Mouse (Mus musculus) lung, embryonic 15.5 days (tissue): Measurements from ENCODE around the gene Mettl4. TPM values are rescaled to one million over a fixed set of nuclear protein-coding genes. Genes with fewer than 3 reads are reported as not detected.
"Not testable (repeated sequence)": the region's sequence is repeated elsewhere in the genome, so short reads cannot be mapped to it uniquely, and the experiment has no call there.

Experiments
- ATAC-seq: fragments of 200-750 bp; cut with Nextera tagmentation; 2 replicates; pipeline ENCODE4 v1.8.0; 2017; ENCODE audit warnings: moderate number of reproducible peaks, borderline replicate concordance; ENCODE audit not compliant: low FRiP score, low TSS enrichment; ENCODE audit errors: extremely low read depth
- H3K27ac ChIP-seq: fragments of 300-500 bp; sonication (generic); 2 replicates; pipeline ENCODE4 v1.5.1; 2015; ENCODE audit warnings: moderate library complexity, mild to moderate bottlenecking, inconsistent platforms
- H3K27me3 ChIP-seq: fragments of 300-500 bp; sonication (generic); 2 replicates; pipeline ENCODE4 v1.6.1; 2015; ENCODE audit warnings: inconsistent platforms
- H3K36me3 ChIP-seq: fragments of 300-500 bp; sonication (generic); 2 replicates; pipeline ENCODE4 v1.6.1; 2015; ENCODE audit warnings: inconsistent platforms
- H3K4me1 ChIP-seq: fragments of 300-500 bp; sonication (generic); 2 replicates; pipeline ENCODE4 v1.6.1; 2015; ENCODE audit warnings: inconsistent platforms
- H3K4me2 ChIP-seq: fragments of 300-500 bp; sonication (generic); 2 replicates; pipeline ENCODE4 v1.6.1; 2015; ENCODE audit warnings: inconsistent platforms, mild to moderate bottlenecking, moderate library complexity
- H3K4me3 ChIP-seq: fragments of 300-500 bp; sonication (generic); 2 replicates; pipeline ENCODE4 v1.5.1; 2015; ENCODE audit warnings: mild to moderate bottlenecking, inconsistent platforms
- H3K9ac ChIP-seq: fragments of 300-500 bp; sonication (generic); 2 replicates; pipeline ENCODE4 v1.6.1; 2015; ENCODE audit warnings: inconsistent platforms
- H3K9me3 ChIP-seq: fragments of 300-500 bp; sonication (generic); 2 replicates; pipeline ENCODE4 v1.6.1; 2016; ENCODE audit warnings: inconsistent platforms
- WGBS: fragments of 180-500 bp; shearing (Covaris S2); methylation state at CpG from one replicate; pipeline ENCODE4 v1.1.7; 2015; 5-methylcytosine and 5-hydroxymethylcytosine counted together
- polyA plus RNA-seq: library from polyadenylated mRNA; unstranded; fragments of >200 nt; fragmentation: Nextera tagmentation; extraction: Ambion mirVana; gene quantifications from 2 replicates; pipeline ENCODE4 v1.2.1, GENCODE M21; 2015

The Mettl4 gene
- 19.6 and 21.6 TPM in 2 replicates for polyA plus RNA-seq

GRCm38 (mm10) chr17:94749466-94750135, at the start of gene Mettl4:
Gene Mettl4 (minus strand): TSS chr17:94750019.
- H3K4me1 ChIP-seq: peaks cover 10% of the 10 kb centered on the region
- peak within 1 kb of the TSS; percentile 57 for H3K9ac ChIP-seq
- peak; percentile 97 for ATAC-seq
- peak within 1 kb of the TSS; percentile 89 for H3K27ac ChIP-seq
- H3K9me3 ChIP-seq: no peaks in the 10 kb centered on the region
- H3K4me2 ChIP-seq: peak within 1 kb of the TSS; percentile 67
- peak within 1 kb of the TSS; percentile 63 for H3K4me3 ChIP-seq
- under 1% methylated on average over 56 of the region's 56 CpGs for WGBS
- H3K36me3 ChIP-seq: no peaks in the 10 kb centered on the region
- H3K27me3 ChIP-seq: no peaks in the 10 kb centered on the region

- H3K9ac ChIP-seq: no peak overlapping the region
- no peak overlapping the region for H3K4me2 ChIP-seq
- ATAC-seq: no peak
- 55% methylated on average over 2 of the region's 2 CpGs for WGBS
- H3K27me3 ChIP-seq: no peaks in the 10 kb centered on the region
- H3K27ac ChIP-seq: no peak overlapping the region
- H3K9me3 ChIP-seq: no peaks in the 10 kb centered on the region
- H3K4me1 ChIP-seq: no peaks in the 10 kb centered on the region
- H3K4me3 ChIP-seq: no peak overlapping the region
- peaks cover 19% of the 10 kb centered on the region for H3K36me3 ChIP-seq
These were observed 29.2 kb upstream of the Mettl4 start for GRCm38 (mm10) chr17:94778871-94779482.

GRCm38 (mm10) chr17:94768491-94768890, 18.7 kb upstream of the Mettl4 start:
- 75% methylated on average over 2 of the region's 2 CpGs for WGBS
- Histone ChIP-seq H3K4me3 (no peak overlapping the region), H3K4me2 (no peak overlapping the region), H3K4me1 (no peaks in the 10 kb centered on the region), H3K27ac (no peak overlapping the region), H3K9me3 (no peaks in the 10 kb centered on the region), H3K27me3 (no peaks in the 10 kb centered on the region), H3K9ac (no peak overlapping the region), H3K36me3 (peaks cover 49% of the 10 kb centered on the region)
- ATAC-seq: no peak

GRCm38 (mm10) chr17:94764711-94765110, 14.9 kb upstream of the Mettl4 start:
- no peak for ATAC-seq
- H3K36me3 ChIP-seq: peaks cover 40% of the 10 kb centered on the region

GRCm38 (mm10) chr17:94764011-94764410, 14.2 kb upstream of the Mettl4 start:
- H3K4me3 ChIP-seq: no peak overlapping the region
- no peak overlapping the region for H3K4me2 ChIP-seq
- no peak for ATAC-seq
- no peaks in the 10 kb centered on the region for H3K27me3 ChIP-seq
- H3K36me3 ChIP-seq: peaks cover 38% of the 10 kb centered on the region
- H3K9me3 ChIP-seq: no peaks in the 10 kb centered on the region
- no peak overlapping the region for H3K27ac ChIP-seq
- no peaks in the 10 kb centered on the region for H3K4me1 ChIP-seq
- no peak overlapping the region for H3K9ac ChIP-seq
- 55% methylated on average over 1 of the region's 1 CpGs for WGBS

More at GRCm38 (mm10) chr17:94764711-94765110, 14.9 kb upstream of the Mettl4 start:
- Histone ChIP-seq H3K27ac (no peak overlapping the region), H3K4me3 (no peak overlapping the region), H3K9ac (no peak overlapping the region), H3K27me3 (no peaks in the 10 kb centered on the region), H3K4me2 (no peak overlapping the region), H3K9me3 (no peaks in the 10 kb centered on the region), H3K4me1 (no peaks in the 10 kb centered on the region)
- WGBS: 86% methylated on average over 3 of the region's 3 CpGs

GRCm38 (mm10) chr17:94762405-94762804, 12.6 kb upstream of the Mettl4 start:
- Histone ChIP-seq H3K9me3 (no peaks in the 10 kb centered on the region), H3K4me2 (no peak overlapping the region), H3K4me1 (no peaks in the 10 kb centered on the region), H3K36me3 (peaks cover 34% of the 10 kb centered on the region), H3K27me3 (no peaks in the 10 kb centered on the region), H3K27ac (no peak overlapping the region), H3K9ac (no peak overlapping the region), H3K4me3 (no peak overlapping the region)
- WGBS: 91% methylated on average over 3 of the region's 3 CpGs
- no peak for ATAC-seq

- H3K9ac ChIP-seq: peak overlapping the region; percentile 57
- peaks cover 10% of the 10 kb centered on the region for H3K4me1 ChIP-seq
- no peaks in the 10 kb centered on the region for H3K27me3 ChIP-seq
- H3K36me3 ChIP-seq: no peaks in the 10 kb centered on the region
- no peaks in the 10 kb centered on the region for H3K9me3 ChIP-seq
- 1% methylated on average over 22 of the region's 22 CpGs for WGBS
- peak overlapping the region; percentile 63 for H3K4me3 ChIP-seq
- H3K4me2 ChIP-seq: peak overlapping the region; percentile 67
- 0 out of 2 replicates have a peak, but pooled peaks have one; percentile 37 for ATAC-seq
- peak overlapping the region; percentile 89; the same call in 1 of the 2 replicates for H3K27ac ChIP-seq
These were observed 414 bp upstream of the Mettl4 start for GRCm38 (mm10) chr17:94750136-94750729.

- Histone ChIP-seq H3K27me3 (no peaks in the 10 kb centered on the region), H3K9me3 (no peaks in the 10 kb centered on the region), H3K36me3 (peaks cover 9% of the 10 kb centered on the region; the same call in 1 of the 2 replicates), H3K4me3 (no peak overlapping the region), H3K27ac (no peak overlapping the region), H3K9ac (no peak overlapping the region), H3K4me2 (no peak overlapping the region), H3K4me1 (no peaks in the 10 kb centered on the region)
- no peak for ATAC-seq
- WGBS: 91% methylated on average over 4 of the region's 4 CpGs
These were observed 11.6 kb downstream of the Mettl4 start for GRCm38 (mm10) chr17:94738173-94738572.

- ATAC-seq: no peak
- H3K9me3 ChIP-seq: no peaks in the 10 kb centered on the region
- no peaks in the 10 kb centered on the region for H3K27me3 ChIP-seq
- no peak overlapping the region for H3K9ac ChIP-seq
- no peak overlapping the region for H3K4me3 ChIP-seq
- H3K4me2 ChIP-seq: no peak overlapping the region
- H3K36me3 ChIP-seq: peaks cover 16% of the 10 kb centered on the region; the same call in 1 of the 2 replicates
- no peak overlapping the region for H3K27ac ChIP-seq
- no peaks in the 10 kb centered on the region for H3K4me1 ChIP-seq
These were observed 13.9 kb downstream of the Mettl4 start for GRCm38 (mm10) chr17:94735885-94736284.

- no peak overlapping the region for H3K4me2 ChIP-seq
- H3K9ac ChIP-seq: no peak overlapping the region
- no peak overlapping the region for H3K27ac ChIP-seq
- H3K9me3 ChIP-seq: no peaks in the 10 kb centered on the region
- no peaks in the 10 kb centered on the region for H3K4me1 ChIP-seq
- ATAC-seq: no peak
- H3K4me3 ChIP-seq: no peak overlapping the region
- no peaks in the 10 kb centered on the region for H3K27me3 ChIP-seq
- peaks cover 16% of the 10 kb centered on the region; the same call in 1 of the 2 replicates for H3K36me3 ChIP-seq
- WGBS: 58% methylated on average over 4 of the region's 4 CpGs
These were observed 14.4 kb downstream of the Mettl4 start for GRCm38 (mm10) chr17:94735437-94735836.

- H3K4me1 ChIP-seq, H3K4me3 ChIP-seq, H3K4me2 ChIP-seq, H3K27ac ChIP-seq, H3K9me3 ChIP-seq, ATAC-seq, H3K9ac ChIP-seq, H3K27me3 ChIP-seq: not testable (repeated sequence)
- 26% methylated on average over 2 of the region's 2 CpGs for WGBS
- peaks cover 22% of the 10 kb centered on the region for H3K36me3 ChIP-seq
These were observed 19.4 kb downstream of the Mettl4 start for GRCm38 (mm10) chr17:94730416-94730815.

- peaks cover 8% of the 10 kb centered on the region for H3K36me3 ChIP-seq
- no peak overlapping the region for H3K9ac ChIP-seq
- no peak for ATAC-seq
- no peak overlapping the region for H3K4me2 ChIP-seq
- no peaks in the 10 kb centered on the region for H3K4me1 ChIP-seq
- no peak overlapping the region for H3K27ac ChIP-seq
- H3K27me3 ChIP-seq: no peaks in the 10 kb centered on the region
- no peak overlapping the region for H3K4me3 ChIP-seq
- 86% methylated on average over 4 of the region's 4 CpGs for WGBS
- no peaks in the 10 kb centered on the region for H3K9me3 ChIP-seq
These were observed 23.1 kb downstream of the Mettl4 start for GRCm38 (mm10) chr17:94726750-94727149.
